Mouse (Mus musculus) bone marrow macrophage, adult 2 months (primary cell): ENCODE data around the gene Rexo1.

ENCODE experiments used
- CTCF ChIP-seq: IDR thresholded peaks from 2 replicates; pipeline ENCODE4 v1.5.1; 2012; ENCODE audit warnings: low read depth, mild to moderate bottlenecking, low read length, moderate library complexity
- POLR2A ChIP-seq: IDR thresholded peaks from 2 replicates; pipeline ENCODE4 v1.6.1; 2012; ENCODE audit warnings: mild to moderate bottlenecking, low read depth, low read length, borderline replicate concordance

DNA sequence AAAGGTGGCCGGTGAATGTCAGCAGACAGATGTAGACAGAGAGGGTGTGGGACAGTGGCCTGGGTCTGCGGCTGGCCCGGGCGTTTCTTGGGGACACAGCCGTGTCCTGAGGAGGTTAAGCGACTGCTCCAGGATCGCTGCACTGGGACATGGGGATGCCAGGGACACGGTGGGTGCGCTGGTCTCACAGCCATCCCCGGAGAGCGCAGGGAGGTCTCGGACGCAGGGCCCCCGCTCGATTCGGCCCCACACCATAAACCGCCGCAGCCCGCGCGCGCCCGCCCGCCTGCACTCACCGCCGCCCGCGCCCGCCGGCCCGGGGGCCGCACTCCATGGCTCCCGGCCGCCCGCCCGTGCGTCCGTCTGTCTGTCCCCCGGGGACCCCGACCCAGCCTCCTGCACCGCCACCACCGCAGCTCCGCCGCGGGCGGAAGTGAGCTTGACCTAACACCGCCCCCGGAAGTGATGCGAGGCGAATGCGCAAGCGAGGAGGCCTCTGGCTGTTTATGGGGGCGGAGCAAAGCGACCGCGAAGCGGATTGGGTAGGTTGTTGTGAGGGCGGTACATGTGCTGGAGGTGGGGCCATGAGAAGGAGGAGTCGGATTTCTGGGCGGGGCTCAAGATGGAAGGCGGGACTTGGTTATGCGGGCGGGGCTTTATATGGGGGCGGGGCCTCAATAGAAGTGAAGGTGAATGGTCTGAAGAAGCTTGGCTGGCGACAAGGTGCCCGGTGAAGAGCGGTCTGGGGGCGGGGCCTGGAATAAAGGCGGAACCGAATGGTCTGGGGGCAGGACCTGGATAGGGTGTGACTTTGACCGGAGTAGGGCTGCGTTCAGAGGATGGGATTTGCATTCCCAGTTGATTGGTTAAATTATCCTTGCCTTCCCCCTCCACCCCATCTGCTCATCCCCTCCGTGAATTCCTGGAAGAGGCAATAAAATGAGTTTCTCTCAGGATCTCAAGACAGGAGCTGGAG lies 28.8 kb upstream of the Rexo1 start, which contains the start of gene Abhd17a:
- TF ChIP-seq CTCF (no peak), POLR2A (peak; percentile 76; the same call in 1 of the 2 replicates)
